Mouse (Mus musculus) lung, postnatal 4 days (tissue): Measurements from ENCODE around the gene Mbd6.
A peak's percentile ranks its signal among the peaks of the same experiment; 100 is the strongest.
"Not testable (repeated sequence)": the region's sequence is repeated elsewhere in the genome, so short reads cannot be mapped to it uniquely, and the experiment has no call there.

Experiments used
- DNase-seq, 2 experiments: peaks; one replicate each; pipeline ENCODE4 v3.0.0; 2021

Mbd6 gene

GRCm38 (mm10) chr10:127288800-127289572, at the start of gene Mbd6:
Gene Mbd6 (minus strand): TSS chr10:127289018.
- peak; percentile 91 to 95 for DNase-seq

DNA sequence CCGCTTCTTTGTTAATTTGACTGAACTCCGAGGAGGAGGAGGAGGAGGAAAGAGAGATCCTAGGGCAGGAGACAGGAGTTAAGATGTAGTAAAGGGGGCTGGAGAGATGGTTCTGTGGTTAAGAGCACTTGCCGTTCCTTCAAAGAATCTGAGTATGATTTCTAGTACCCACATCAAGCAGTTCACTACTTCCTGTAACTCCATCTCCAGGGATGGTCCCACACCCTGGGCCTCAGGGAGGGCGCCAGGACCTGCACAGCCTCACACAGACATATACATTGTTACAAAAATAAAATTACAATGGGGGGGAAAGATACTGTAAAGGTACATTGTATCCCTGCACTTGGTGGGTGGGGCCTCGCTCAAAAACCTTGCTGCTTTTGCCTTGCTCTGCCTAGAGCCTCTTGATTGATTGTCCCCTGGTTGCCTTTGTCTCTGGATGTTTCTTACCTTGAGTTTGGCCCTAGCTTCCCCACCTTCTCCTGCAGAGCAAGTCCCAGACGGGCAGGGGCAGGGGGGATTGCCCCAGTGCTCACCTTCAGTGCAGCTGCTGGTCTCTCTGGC, 48.8 kb upstream of the Mbd6 start:
- DNase-seq, result no peak

DNA sequence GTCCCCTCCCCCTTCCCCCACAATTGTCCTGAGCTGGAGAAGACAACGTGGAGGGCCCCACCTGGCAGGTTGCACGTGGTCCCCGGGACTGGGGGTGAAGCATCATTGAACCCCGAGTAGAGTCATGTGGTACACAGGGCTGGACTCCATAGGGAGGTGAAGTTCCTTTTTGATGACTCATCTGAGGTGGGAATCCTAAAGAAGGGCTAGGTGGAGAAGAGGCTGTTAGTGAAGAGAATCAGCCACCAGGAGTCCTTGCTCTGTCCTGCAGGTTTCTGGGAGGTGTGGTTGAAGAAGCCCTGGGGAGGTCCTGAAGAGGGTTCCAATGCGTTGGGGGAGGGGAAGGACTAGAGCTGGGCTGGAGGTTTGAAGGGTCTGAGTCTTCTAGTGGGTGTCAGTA, 48.1 kb upstream of the Mbd6 start:
- DNase-seq, result no peak

DNA sequence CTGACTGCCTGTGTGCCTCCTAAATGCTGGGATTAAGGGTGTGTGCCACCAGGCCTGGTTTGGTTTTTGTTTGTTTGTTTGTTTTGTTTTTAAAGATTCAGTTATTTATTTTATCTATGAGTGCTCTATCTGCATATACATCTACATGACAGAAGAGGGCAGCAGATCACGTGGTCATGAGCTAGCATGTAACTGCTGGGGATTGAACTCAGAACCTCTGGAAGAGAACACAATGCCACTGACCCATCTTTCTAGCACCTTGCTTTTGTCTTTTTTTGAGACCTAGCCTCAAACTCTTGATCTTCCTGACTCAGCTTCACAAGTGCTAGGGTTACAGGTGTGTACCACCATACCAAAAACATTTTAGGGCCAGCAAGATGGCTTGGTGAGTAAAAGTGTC, 46.5 kb upstream of the Mbd6 start:
- DNase-seq, result no peak

- DNase-seq, result no peak
These were observed 44.3 kb upstream of the Mbd6 start for GRCm38 (mm10) chr10:127333152-127333551.

GRCm38 (mm10) chr10:127332211-127332874, 43.5 kb upstream of the Mbd6 start:
- DNase-seq, result no peak

DNA sequence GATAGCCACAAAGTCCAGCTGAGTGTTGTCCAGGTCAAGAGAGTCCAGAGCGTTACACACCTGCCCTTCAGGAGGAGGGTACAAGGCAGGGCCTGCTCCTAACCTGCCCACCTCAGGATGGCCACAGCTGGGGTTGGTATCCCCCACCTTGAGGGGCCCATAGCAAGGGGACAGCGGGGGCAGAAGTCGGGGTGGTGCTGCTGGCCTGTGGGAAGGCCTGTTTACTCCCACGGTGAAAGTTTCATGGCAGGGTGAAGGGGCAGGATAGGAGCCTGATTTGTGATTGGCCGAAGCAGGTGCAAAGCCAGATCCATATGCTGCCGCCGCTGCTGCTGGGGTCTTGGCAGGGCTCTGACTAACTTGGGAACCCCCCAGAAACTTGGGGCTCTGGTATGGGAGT, 41.4 kb upstream of the Mbd6 start:
- no peak for DNase-seq

DNA sequence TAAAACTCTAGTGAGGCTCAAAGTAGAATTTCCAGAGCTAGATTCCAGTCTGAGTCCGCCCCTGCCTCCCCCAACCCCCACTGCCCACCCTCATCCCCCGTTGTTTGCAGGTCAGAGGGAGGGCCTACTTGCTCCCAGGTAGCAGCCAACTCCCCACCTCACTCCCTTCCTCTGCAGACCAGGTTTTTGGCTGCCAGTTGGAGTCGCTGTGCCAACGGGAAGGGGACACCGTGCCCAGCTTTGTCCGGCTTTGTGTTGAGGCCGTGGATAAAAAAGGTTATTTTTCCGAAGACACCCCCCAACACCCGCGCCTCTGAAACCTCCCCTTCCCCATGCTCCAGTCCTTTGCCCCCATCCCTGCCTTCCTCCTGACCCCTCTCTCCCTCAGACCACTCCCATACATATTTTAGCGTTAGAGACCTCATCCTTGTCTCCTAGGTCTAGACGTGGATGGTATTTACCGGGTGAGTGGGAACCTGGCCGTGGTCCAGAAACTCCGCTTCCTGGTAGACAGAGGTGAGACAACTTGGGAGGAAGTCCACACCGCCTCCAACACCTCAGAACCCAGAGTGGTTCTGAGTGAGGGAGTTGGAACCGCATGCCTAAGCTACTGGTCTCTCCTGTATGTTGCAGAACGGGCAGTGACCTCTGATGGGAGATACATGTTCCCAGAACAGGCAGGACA, 38.8 kb upstream of the Mbd6 start:
- no peak for DNase-seq

- peak in 1 of 2 experiments; percentile 37 for DNase-seq
These were observed 38.0 kb upstream of the Mbd6 start for GRCm38 (mm10) chr10:127326828-127327227.

DNA sequence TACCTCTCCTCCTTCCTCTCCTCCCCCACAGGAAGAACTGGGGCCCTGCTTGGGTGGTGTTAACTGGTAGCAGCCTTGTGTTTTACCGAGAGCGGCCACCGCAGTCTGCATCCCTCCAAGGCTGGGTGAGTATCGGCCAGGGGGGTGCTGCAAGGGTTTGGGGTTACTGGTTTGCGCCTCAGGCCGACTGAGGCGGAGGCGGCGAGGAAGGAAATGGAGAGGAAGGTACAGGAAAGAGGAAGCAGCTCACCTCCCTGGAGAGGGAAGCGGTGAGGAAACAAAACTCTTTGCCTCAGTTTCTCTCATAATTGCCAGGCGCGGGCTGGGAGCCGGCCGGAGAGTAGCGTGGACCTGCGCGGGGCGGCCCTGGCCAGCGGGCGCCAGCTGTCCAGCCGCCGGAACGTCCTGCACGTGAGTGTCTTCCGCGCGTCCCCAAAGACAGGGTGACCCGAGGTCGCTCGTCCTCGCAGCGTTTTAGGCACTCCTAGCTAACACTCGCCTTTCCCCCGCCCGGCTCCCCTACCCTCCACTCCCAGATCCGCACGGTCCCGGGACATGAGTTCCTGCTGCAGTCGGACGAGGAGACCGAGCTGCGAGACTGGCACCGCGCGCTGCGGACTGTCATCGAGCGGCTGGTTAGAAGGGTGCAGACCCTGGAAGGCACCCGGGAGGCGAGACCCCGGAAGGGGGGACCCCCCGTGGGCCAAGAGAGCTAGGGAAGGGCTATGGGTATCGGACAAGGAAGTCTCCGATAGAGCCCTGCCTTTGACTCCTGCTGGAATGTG, 37.4 kb upstream of the Mbd6 start:
- DNase-seq, result peak; percentile 32 to 40

- DNase-seq, result no peak
These were observed 36.7 kb upstream of the Mbd6 start for GRCm38 (mm10) chr10:127325454-127326016.

DNA sequence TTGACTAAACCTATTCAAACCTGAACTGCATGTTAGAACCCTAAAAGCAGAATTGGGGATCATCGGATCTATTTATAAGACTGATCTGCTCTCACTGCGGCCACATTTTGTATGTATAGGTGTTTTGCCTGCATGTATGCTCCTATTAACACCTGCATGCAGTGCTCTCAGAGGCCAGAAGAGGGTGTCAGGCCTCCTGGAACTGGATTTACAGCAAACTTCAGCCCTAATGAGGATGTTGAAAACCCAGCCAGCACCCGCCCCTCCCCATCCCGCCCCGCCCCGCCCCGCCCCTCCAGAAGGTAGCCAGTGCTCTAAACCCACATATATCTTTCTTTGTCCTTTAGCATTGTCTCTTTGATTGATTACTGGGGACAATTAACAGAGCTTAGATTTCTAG, 35.7 kb upstream of the Mbd6 start:
- DNase-seq, result peak; percentile 64 to 79

- DNase-seq, result peak; percentile 62 to 66
These were observed 34.5 kb upstream of the Mbd6 start for GRCm38 (mm10) chr10:127323131-127323855.

DNA sequence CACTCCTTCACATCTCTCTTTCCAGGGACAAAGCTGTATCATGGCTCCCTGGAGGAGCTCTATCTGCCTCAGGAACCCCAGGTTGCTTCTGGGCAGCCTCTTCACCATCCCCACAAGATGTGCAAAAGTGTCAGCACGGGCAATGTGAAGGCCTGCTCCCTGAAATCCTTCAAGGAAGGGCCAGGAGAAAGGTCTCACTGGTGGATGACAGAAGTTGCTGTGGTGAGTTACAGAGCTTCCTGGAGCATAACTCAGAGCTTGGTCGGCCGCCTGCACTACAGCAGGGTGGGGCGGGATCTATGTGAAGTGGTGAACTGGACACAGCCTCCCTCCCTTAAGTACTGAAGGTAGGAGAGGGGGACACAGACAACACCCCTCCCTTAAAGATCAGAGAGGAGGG, 33.9 kb upstream of the Mbd6 start:
- no peak for DNase-seq

DNA sequence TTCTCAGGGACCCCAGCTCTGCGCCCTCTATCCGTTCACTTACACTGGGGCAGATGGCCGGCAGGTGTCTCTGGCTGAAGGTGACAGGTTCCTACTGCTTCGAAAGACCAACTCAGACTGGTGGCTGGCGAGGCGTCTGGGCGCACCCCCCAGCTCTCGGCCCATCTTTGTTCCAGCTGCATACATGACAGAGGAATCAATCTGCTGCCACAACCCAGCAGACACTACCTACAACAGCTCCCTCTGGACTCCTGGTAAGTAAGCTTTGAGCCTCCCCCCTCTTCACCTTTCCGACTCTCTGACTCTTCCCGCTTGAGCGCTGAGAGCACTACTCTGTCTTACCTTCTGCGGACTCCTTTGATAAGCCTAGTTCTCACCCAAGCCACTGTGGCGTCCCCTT, 33.4 kb upstream of the Mbd6 start:
- DNase-seq, result no peak

DNA sequence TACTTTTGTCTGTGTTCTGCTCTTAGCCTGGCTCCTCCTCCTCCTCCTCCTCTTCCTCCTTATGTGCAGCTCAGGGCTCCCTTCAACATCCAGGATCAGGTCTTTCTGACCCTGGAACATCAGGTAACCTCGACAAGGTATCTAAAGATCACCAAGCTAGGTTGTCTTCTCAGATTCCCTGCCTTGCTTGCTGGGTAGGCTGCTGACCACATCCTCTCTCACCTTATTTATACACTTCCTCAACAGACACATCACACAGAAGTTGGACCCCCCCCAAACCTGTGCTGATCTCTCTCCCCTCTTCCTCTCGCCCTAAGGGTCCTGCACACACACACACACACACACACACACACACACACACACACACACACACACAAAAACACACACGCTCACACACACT, 32.8 kb upstream of the Mbd6 start, which contains the start of gene Arhgap9:
Arhgap9 (plus strand) TSS at position 344 of the 400 bp plus-strand sequence.
- DNase-seq, result no peak

- DNase-seq, result no peak
These were observed 31.2 kb upstream of the Mbd6 start for GRCm38 (mm10) chr10:127319969-127320368.

- no peak for DNase-seq
These were observed 29.2 kb upstream of the Mbd6 start for GRCm38 (mm10) chr10:127318009-127318408.

DNA sequence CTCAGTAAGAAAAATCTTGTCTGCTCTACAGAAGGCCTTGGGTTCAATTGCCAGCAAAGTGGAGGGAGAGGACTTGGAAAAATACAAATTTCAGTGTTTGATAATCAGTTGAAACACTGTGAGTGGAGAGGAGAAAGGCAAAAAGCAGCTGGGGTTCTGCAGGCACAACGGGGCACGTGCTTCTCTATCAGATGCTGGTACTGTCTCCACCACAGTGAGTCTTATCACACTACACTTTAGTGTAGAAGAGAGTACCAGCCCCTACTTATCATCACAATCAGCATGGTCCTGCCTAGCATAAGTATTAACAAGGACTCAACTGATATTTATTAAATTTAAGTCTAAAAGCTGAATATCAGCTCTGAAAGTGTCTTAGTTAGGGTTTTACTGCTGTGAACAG, 28.5 kb upstream of the Mbd6 start:
- DNase-seq, result no peak

- not testable (repeated sequence) for DNase-seq
These were observed 26.1 kb upstream of the Mbd6 start for GRCm38 (mm10) chr10:127314950-127315349.

GRCm38 (mm10) chr10:127313516-127313915, 24.7 kb upstream of the Mbd6 start:
- DNase-seq, result not testable (repeated sequence)

GRCm38 (mm10) chr10:127312858-127313257, 24.0 kb upstream of the Mbd6 start:
- no peak for DNase-seq
